Mouse (Mus musculus) hindbrain, embryonic 10.5 days (tissue): Measurements from ENCODE around the gene Cdk12. TPM values are rescaled to one million over a fixed set of nuclear protein-coding genes. Genes with fewer than 3 reads are reported as not detected.
A peak's percentile ranks its signal among the peaks of the same experiment; 100 is the strongest.

Experiments used
- DNase-seq: peaks from one replicate; pipeline ENCODE4 v3.0.0-alpha.2; 2017; ENCODE audit warnings: low spot score
- H3K27ac ChIP-seq: fragments of 300-500 bp; sonication (generic); 2 replicates; pipeline ENCODE4 v1.5.1; 2016; ENCODE audit warnings: mild to moderate bottlenecking, moderate library complexity
- H3K27me3 ChIP-seq: fragments of 300-500 bp; sonication (generic); 2 replicates; pipeline ENCODE4 v1.6.1; 2016; ENCODE audit warnings: mild to moderate bottlenecking; ENCODE audit not compliant: poor library complexity, insufficient read depth, severe bottlenecking
- H3K36me3 ChIP-seq: fragments of 300-500 bp; sonication (generic); 2 replicates; pipeline ENCODE4 v1.6.1; 2016; ENCODE audit warnings: mild to moderate bottlenecking, moderate library complexity
- H3K4me1 ChIP-seq: fragments of 300-500 bp; sonication (generic); replicated peaks from 2 replicates; pipeline ENCODE4 v1.6.1; 2016; ENCODE audit warnings: mild to moderate bottlenecking
- H3K4me3 ChIP-seq: fragments of 300-500 bp; sonication (generic); 2 replicates; pipeline ENCODE4 v1.5.1; 2016; ENCODE audit warnings: mild to moderate bottlenecking, moderate library complexity
- H3K9me3 ChIP-seq: fragments of 300-500 bp; sonication (generic); 2 replicates; pipeline ENCODE4 v1.6.1; 2016; ENCODE audit warnings: mild to moderate bottlenecking, moderate library complexity
- WGBS: fragments of 180-500 bp; shearing (Covaris S2); methylation state at CpG from one replicate; pipeline ENCODE4 v1.1.7; 2016; 5-methylcytosine and 5-hydroxymethylcytosine counted together
- polyA plus RNA-seq: library from polyadenylated mRNA; unstranded; fragments of >200 nt; fragmentation: Nextera tagmentation; extraction: Ambion mirVana; gene quantifications from 2 replicates; pipeline ENCODE4 v1.2.1, GENCODE M21; 2016

The Cdk12 gene
- polyA plus RNA-seq, 1 experiment from 2014 or later, result 10.2 TPM

DNA sequence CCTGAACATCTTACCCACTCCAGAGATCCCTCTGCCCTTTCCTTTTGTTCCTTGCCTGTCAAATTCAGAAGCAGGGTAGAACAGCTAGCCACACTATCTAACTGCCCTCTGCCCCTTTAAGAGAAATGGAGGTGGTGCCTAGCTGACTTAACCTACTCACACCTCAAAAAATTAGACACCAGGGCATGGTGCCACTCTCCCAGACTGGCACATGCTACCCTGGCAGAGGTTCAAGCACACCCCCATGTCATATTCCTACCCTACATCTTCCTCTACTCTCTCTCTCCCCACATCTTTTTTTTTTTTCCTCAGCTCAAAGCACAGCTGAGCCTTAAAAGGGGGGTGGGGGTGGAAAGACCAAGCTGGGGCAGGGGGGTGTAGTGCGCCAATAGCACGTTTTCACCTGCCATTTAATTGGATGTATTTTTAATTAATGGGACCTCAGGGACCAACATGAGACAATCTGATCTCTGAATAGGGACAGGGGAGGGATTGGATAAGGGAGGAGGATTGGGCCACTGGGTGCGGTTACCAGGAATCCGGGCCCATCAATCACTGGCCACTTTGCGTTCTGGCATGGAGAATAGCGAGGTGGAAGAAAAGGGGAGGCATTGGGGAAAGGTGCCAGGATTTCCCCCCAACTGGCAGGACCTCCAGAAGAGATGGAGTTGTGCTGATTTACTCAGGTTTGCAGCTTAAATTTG lies 64.0 kb downstream of the Cdk12 start:
- Histone ChIP-seq H3K27ac (no peak overlapping the region), H3K4me1 (no peaks in the 10 kb centered on the region), H3K36me3 (peaks cover 76% of the 10 kb centered on the region), H3K27me3 (no peaks in the 10 kb centered on the region), H3K9me3 (no peaks in the 10 kb centered on the region), H3K4me3 (no peak overlapping the region)
- DNase-seq, result no peak
- 67% methylated on average over 6 of the region's 6 CpGs for WGBS

DNA sequence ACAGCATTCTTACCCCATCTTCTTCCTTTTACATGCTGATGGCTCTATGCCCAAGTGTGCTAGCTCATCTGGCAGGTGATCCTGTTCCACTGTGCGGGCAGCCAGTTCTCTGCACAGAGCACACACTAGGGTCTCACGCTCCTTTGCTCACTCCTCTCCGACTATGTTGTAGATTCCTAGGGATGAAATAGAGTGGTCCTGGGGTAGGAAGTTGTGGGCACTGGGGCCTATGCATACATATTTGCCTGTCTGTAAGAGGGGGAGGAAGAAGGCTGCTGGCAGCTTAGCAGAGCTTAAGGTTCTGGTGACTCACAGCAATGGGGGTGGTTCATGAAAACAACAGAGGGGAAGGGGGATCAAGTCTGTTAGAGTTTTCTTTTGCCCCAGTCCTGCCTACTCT lies 67.2 kb downstream of the Cdk12 start:
- H3K27ac ChIP-seq, result no peak overlapping the region
- no peaks in the 10 kb centered on the region for H3K4me1 ChIP-seq
- H3K4me3 ChIP-seq, result no peak overlapping the region
- WGBS, result 98% methylated on average over 3 of the region's 3 CpGs
- DNase-seq, result no peak
- H3K9me3 ChIP-seq, result no peaks in the 10 kb centered on the region
- H3K27me3 ChIP-seq, result no peaks in the 10 kb centered on the region
- peaks cover 92% of the 10 kb centered on the region for H3K36me3 ChIP-seq

DNA sequence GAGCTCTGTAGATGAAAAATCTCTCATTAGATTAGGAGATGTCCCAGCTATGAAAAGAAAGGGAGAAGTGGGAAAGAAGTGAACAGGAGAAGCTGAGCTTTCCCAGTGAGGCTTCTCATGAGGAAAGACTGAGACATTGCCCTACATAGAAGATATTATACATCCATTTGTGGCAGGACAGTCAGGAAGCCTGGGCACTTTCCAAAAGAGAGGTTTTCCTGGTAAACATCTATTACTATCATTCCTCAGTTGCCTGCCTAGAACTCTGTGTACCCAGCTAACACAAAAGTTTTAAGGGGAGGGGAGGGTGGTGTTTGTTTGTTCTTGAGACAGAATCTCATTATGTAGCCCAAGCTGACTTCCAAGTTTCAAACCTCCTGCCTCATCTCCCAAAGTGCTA lies 67.6 kb downstream of the Cdk12 start:
- Histone ChIP-seq H3K4me1 (no peaks in the 10 kb centered on the region), H3K27ac (no peak overlapping the region), H3K9me3 (no peaks in the 10 kb centered on the region), H3K4me3 (no peak overlapping the region), H3K27me3 (no peaks in the 10 kb centered on the region), H3K36me3 (peaks cover 94% of the 10 kb centered on the region)
- DNase-seq, result no peak

DNA sequence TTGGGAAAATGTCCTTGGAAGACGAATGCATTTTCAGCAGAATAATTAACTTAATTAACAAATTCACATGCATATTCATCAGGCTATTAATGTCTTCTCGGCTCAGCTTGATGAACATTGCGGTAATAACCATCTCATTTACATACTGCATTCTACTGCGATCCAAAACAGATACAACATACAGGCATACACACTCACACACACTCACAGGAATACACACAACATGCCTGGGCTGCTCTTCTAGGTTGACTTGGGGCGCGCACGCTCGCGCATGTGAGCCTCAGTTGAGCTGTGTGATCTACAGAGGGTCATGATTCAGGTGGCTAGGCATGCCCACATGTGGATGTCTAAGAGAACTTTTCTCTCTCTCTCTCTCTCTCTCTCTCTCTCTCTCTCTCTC lies 80.9 kb downstream of the Cdk12 start:
- peaks cover 15% of the 10 kb centered on the region; the same call in 1 of the 2 replicates for H3K27me3 ChIP-seq
- no peak for DNase-seq
- 36% methylated on average over 9 of the region's 9 CpGs for WGBS
- H3K9me3 ChIP-seq, result no peaks in the 10 kb centered on the region
- H3K4me3 ChIP-seq, result no peak overlapping the region; the same call in 1 of the 2 replicates
- H3K27ac ChIP-seq, result no peak overlapping the region
- peaks cover 12% of the 10 kb centered on the region for H3K36me3 ChIP-seq
- peaks cover 15% of the 10 kb centered on the region for H3K4me1 ChIP-seq

DNA sequence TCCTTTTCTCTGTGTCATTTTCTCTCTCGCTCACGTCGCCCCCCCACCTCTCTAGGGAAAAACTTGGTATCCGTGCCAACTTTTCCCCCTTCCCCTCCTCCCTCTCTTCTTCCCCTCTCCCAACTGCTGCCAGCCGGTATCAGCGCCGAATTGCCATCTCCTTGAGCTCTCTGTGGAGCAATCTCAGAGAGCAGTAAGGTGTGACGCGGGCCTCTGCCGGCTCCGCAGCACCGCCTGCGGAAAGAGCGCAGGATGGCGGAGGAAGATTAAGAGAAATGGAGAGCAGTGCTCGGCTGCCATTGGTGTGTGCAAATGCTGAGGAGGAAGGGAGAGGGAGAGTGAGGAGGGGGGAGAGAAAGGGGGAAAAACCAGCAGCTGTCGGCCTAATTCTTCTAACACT lies 81.4 kb downstream of the Cdk12 start:
- DNase-seq, result peak; percentile 17
- H3K9me3 ChIP-seq, result no peaks in the 10 kb centered on the region
- H3K4me3 ChIP-seq, result peak overlapping the region; percentile 32
- H3K27me3 ChIP-seq, result peaks cover 20% of the 10 kb centered on the region
- peak overlapping the region; percentile 50; the same call in 1 of the 2 replicates for H3K27ac ChIP-seq
- 5% methylated on average over 15 of the region's 17 CpGs for WGBS
- H3K36me3 ChIP-seq, result peaks cover 7% of the 10 kb centered on the region; the same call in 1 of the 2 replicates
- H3K4me1 ChIP-seq, result peaks cover 15% of the 10 kb centered on the region

DNA sequence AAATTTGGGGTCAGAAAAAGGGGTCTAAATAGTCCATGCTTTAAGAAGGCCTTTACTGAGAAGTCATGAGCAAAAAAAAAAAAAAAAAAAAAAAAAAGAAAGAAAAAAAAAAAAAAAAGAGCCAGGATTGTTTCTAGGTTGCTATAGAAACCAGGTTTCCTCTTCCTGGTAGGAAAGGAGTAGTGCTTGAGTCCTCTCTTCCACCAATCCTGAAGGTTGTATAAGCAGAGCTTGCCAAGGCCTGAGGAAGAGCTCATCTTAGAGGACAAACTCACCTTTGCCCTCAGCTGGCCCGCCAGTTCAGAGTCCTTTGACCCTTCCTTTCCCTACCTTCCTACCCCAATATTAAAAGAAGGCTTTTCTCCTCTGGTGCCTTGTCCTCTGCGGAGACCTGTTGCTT lies 82.5 kb downstream of the Cdk12 start:
- 51% methylated on average over 2 of the region's 2 CpGs for WGBS
- no peaks in the 10 kb centered on the region for H3K36me3 ChIP-seq
- H3K9me3 ChIP-seq, result no peaks in the 10 kb centered on the region
- no peak for DNase-seq
- peaks cover 30% of the 10 kb centered on the region for H3K27me3 ChIP-seq
- H3K4me1 ChIP-seq, result peaks cover 15% of the 10 kb centered on the region
- no peak overlapping the region for H3K4me3 ChIP-seq
- H3K27ac ChIP-seq, result no peak overlapping the region

DNA sequence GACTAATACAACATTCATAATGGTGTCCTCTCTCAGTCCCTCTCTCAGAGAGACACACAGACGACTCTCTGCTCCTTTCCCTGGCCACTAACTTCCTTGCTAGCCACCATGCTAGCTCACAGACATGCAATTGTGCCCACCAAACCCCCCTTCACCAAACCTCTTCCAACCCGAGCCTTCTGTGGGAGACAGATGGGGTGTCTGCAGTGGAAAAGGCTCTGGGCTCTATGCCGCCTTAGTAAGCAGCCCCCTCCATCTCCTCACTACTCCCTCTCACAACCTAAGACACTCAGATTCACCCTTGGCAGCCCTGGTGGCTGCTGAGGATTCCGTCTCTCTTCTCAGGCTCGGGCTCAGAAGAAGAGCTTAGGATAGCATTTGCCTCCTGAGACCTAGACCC lies 84.7 kb downstream of the Cdk12 start:
- Histone ChIP-seq H3K4me3 (no peak overlapping the region), H3K36me3 (no peaks in the 10 kb centered on the region), H3K9me3 (no peaks in the 10 kb centered on the region), H3K27me3 (peaks cover 40% of the 10 kb centered on the region), H3K4me1 (peaks cover 15% of the 10 kb centered on the region), H3K27ac (no peak overlapping the region)
- WGBS, result 53% methylated on average over 5 of the region's 5 CpGs
- no peak for DNase-seq

DNA sequence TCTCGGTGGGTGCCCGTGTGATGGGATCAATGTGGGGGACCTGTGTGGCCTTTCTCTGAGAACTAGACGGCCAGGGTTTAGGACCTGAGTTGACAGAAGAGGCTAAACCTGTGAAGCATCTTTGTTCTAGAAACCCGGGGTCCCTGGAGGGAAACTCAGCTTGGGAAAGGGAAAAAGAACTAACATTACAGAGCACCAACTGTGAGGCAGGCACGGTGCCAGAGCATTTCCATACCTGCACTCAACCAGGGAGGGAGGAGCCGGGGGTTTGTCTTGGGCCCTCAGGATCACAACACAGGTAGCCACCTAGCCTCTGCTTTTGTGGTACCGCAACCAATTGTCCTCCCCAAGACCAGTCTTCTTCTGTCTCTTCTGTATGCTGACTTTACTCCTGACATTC lies 85.1 kb downstream of the Cdk12 start:
- 50% methylated on average over 7 of the region's 7 CpGs for WGBS
- DNase-seq, result no peak
- H3K4me3 ChIP-seq, result no peak overlapping the region
- peaks cover 38% of the 10 kb centered on the region for H3K27me3 ChIP-seq
- H3K9me3 ChIP-seq, result no peaks in the 10 kb centered on the region
- H3K4me1 ChIP-seq, result peaks cover 15% of the 10 kb centered on the region
- H3K27ac ChIP-seq, result no peak overlapping the region
- H3K36me3 ChIP-seq, result no peaks in the 10 kb centered on the region

DNA sequence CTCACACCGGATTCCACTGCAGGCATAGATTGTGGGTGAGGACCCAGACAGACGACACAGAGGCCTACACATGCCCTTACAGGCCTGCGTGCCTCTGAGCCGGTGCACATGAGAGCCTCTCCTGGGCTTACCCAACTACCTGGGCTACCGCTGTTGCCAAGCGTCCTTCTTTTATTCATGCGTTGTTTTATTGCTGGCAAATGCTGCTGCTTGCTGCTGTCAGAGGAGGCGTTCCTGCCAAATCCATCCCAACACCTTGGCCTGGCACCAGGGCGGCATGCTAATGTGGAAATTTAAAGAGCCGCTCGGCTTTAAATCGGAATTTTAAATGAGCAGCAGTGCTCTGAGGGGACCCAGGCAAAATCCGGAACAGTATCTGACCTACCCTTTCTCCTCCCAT lies 87.0 kb downstream of the Cdk12 start:
- no peaks in the 10 kb centered on the region for H3K36me3 ChIP-seq
- no peak for DNase-seq
- peaks cover 17% of the 10 kb centered on the region for H3K4me1 ChIP-seq
- no peak overlapping the region for H3K27ac ChIP-seq
- peaks cover 45% of the 10 kb centered on the region for H3K27me3 ChIP-seq
- H3K4me3 ChIP-seq, result no peak overlapping the region
- 63% methylated on average over 13 of the region's 13 CpGs for WGBS
- H3K9me3 ChIP-seq, result no peaks in the 10 kb centered on the region

DNA sequence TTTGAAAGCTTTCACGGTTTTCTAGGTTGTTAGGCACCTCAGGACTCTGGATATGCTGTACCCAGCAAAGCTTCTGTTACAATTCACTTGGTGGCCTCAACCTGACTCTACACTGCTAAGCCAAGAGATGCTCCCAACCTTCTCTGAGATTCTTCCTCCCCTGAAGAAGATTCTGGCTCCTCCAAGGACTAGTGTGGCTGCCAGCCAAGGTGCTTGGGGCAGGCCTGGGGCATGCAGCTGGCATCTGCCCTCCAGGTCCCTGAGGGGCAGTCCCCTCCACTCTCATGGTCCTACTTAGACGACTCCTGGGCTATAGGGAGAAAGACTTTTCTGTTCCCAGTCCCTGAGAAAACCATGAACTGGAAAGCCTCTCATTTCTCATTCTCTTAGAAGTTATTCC lies 88.0 kb downstream of the Cdk12 start:
- Histone ChIP-seq H3K4me1 (peaks cover 21% of the 10 kb centered on the region), H3K36me3 (no peaks in the 10 kb centered on the region), H3K27ac (no peak overlapping the region), H3K9me3 (no peaks in the 10 kb centered on the region), H3K4me3 (no peak overlapping the region), H3K27me3 (peaks cover 55% of the 10 kb centered on the region)
- no peak for DNase-seq
- 69% methylated on average over 2 of the region's 2 CpGs for WGBS

DNA sequence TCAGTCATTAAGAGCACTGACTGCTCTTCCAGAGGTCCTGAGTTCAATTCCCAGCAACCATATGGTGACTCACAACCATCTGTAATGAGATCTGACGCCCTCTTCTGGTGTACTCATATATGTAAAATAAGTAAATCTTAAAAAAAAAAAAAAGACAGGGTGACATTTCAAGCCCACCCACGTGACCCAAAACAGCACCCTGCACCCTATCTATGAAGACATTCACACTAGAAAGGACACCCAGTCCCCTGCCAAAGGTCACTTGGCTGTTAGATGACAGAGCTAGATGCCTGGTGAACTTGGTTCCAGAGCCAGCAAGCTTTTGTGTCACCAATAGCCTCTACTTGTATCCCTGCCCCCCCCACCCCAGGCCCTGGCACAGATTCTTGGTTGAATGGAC lies 90.2 kb downstream of the Cdk12 start:
- 47% methylated on average over 2 of the region's 2 CpGs for WGBS
- Histone ChIP-seq H3K27ac (no peak overlapping the region), H3K27me3 (peaks cover 72% of the 10 kb centered on the region), H3K9me3 (no peaks in the 10 kb centered on the region), H3K4me3 (no peak overlapping the region), H3K36me3 (no peaks in the 10 kb centered on the region), H3K4me1 (peaks cover 43% of the 10 kb centered on the region)
- no peak for DNase-seq

DNA sequence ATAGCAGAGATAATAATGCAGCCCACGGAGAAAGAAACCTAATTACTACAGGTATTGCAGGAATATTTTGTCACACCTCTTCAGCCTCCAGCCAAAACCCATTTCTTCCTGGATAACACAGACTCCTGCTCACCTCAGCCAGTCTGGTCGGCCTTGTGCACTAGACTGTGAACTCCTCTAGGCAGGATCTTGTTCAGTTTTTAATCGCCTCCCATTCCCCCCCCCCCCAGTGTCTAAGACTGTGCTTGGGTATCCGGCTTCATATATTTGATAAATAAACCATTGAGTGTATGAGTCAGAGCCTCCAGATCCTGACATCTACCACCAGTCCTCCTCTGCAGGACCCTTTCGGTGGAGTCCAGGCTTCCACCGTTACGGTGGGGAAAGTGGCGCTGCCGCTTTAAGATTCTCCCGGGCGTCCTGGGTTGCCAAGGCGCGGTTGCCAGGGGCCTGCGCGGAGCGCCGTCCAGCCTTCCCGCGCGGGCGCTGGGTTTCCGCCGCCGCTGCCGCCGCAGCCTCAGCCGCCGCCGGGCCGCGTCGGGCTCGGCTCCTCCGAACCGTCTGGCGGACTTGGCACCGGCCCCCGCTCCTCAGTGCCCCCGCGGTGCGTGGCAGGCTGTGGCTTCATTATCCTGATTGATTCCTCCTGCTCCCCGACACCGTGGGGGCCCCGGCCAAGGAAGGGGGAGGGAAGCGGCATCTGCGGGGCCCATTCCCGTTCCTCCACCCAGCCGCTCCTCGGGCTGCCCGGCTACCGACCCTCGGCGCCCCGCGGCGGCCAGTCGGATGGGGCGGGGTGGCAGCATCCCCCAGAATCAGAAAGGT lies 91.5 kb downstream of the Cdk12 start:
- WGBS, result 1% methylated on average over 58 of the region's 58 CpGs
- Histone ChIP-seq H3K36me3 (no peaks in the 10 kb centered on the region), H3K4me1 (peaks cover 56% of the 10 kb centered on the region), H3K4me3 (peak overlapping the region; percentile 81), H3K9me3 (no peaks in the 10 kb centered on the region), H3K27ac (peak overlapping the region; percentile 87), H3K27me3 (peaks cover 77% of the 10 kb centered on the region)
- peak; percentile 79 for DNase-seq

DNA sequence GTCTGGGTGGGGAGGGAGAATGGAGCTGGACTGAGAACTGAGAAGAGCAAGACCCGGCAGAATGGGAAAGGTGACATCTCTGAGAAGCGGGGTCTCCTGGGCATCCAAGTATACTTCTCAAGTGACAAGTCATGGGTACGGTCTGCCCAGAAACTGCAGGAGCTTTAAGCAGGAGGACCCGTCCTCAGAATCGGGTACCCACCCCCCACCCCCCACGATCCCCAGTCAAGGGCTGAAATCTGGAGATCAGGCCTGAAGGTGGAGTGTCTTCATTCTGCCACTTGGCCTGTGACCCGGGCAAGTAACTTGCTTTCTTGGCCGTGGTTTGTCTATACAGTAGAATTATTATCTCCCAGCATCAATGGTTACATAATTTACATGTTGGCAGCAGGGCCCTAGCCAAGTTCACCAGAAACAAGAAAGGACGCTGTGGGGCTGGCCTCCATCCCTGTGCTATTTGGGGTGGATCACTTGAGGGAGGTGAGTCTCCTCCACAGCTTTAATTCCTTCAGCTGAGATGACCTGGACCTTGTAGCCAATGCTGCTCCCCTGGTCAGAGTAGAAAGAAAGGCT lies 92.2 kb downstream of the Cdk12 start:
- DNase-seq, result no peak
- 7% methylated on average over 9 of the region's 9 CpGs for WGBS
- Histone ChIP-seq H3K9me3 (no peaks in the 10 kb centered on the region), H3K36me3 (no peaks in the 10 kb centered on the region), H3K27me3 (peaks cover 77% of the 10 kb centered on the region), H3K4me3 (peak overlapping the region; percentile 81), H3K4me1 (peaks cover 56% of the 10 kb centered on the region), H3K27ac (peak overlapping the region; percentile 87)
